Mouse (Mus musculus): Measurements from ENCODE around the gene Atoh8. TPM values are rescaled to one million over a fixed set of nuclear protein-coding genes. Genes with fewer than 3 reads are reported as not detected.

The Atoh8 gene
- total and polyA plus RNA-seq, 3 experiments = 0.23 to 5.0 (median 1.6) TPM

DNA sequence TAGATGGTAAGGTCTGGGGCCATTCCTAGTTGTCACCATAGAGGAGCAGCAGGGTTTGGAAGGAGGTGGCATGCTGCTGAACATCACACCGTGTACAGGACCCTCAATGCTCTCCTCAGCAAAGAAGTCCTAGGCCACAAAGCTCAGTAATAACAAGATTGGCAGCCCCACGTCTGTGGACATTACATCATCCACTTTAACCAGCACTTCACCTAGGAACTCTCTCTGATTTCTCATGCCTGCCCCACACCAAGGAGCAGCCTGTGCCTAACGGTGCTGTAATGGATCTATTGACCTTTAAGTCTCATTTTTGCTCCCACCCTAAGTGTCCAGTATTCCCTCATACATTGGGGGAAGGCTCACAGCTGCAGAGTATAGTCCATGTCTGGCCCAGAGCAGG is 9.7 kb downstream of the Atoh8 start:
- no peak for DNase-seq (ENCODE audit: extremely low read depth)
- in situ Hi-C loops (cut with MboI; ENCODE audit: low pct_ligation_motif_present, low pct_unique_long_range_greater_than_20kb, low sequenced_read_pairs) (no loop called here), dilution Hi-C loops (cut with MboI; ENCODE audit: extremely low pct_ligation_motif_present, extremely low pct_unique_long_range_greater_than_20kb, low sequenced_read_pairs) (no loop called here)
- H3K27me3 ChIP-seq (replicated peaks) = peaks cover 69% of the 10 kb centered on the region
- H3K79me2 ChIP-seq (replicated peaks; ENCODE audit: control insufficient read depth, extremely low read depth, insufficient read depth, poor library complexity, severe bottlenecking) = no peaks in the 10 kb centered on the region
- TF ChIP-seq TCF12 (IDR thresholded peaks at IDR 0.05; ENCODE audit: low read depth, low read length) (no peak), SMC3 (IDR thresholded peaks at IDR 0.05; ENCODE audit: low read depth, low read length) (no peak), RAD21 (IDR thresholded peaks at IDR 0.05; ENCODE audit: low read depth, low read length) (no peak), KAT2A (IDR thresholded peaks at IDR 0.05; ENCODE audit: insufficient replicate concordance, low read length) (no peak), MAFK (IDR thresholded peaks at IDR 0.05; ENCODE audit: insufficient replicate concordance, low read length) (no peak), MXI1 (IDR thresholded peaks at IDR 0.05; ENCODE audit: low read depth, low read length) (no peak)
- no peak overlapping the region for H3K27ac ChIP-seq (ENCODE audit: insufficient read depth, low read depth)
- H3K9me3 ChIP-seq (replicated peaks; ENCODE audit: low read length) = no peaks in the 10 kb centered on the region
- H3K9ac ChIP-seq (ENCODE audit: insufficient read depth, low read depth) = no peak overlapping the region
- peaks cover 0 to 3% of the 10 kb centered on the region in 2 experiments for H3K36me3 ChIP-seq (replicated peaks in 1 of 2; ENCODE audit: control insufficient read depth in 1 of 2, insufficient read depth in 1 of 2, low read length in 1 of 2)
- no peak overlapping the region for H3K4me3 ChIP-seq (replicated peaks in 1 of 3; ENCODE audit: low read depth in 2 of 3, low read length in 2 of 3, poor library complexity in 1 of 3)
- H3K4me1 ChIP-seq (ENCODE audit: control insufficient read depth in 1 of 2, insufficient read depth in 2 of 2) = peaks cover 19 to 46% of the 10 kb centered on the region in 2 experiments
- no peak overlapping the region for H3K4me2 ChIP-seq (ENCODE audit: insufficient read depth, low read depth, poor library complexity, severe bottlenecking)

- dilution Hi-C loops (cut with MboI; ENCODE audit: extremely low pct_ligation_motif_present, extremely low pct_unique_long_range_greater_than_20kb, low sequenced_read_pairs) = no loop called here
- Histone ChIP-seq H3K4me1 (ENCODE audit: control insufficient read depth in 1 of 2, insufficient read depth in 2 of 2) (peaks cover 19 to 41% of the 10 kb centered on the region in 2 experiments), H3K36me3 (replicated peaks in 1 of 2; ENCODE audit: control insufficient read depth in 1 of 2, insufficient read depth in 1 of 2, low read length in 1 of 2) (peaks cover 0 to 3% of the 10 kb centered on the region in 2 experiments)
Measured at GRCm38 (mm10) chr6:72223892-72224291, 11.5 kb downstream of the Atoh8 start.

GRCm38 (mm10) chr6:72222876-72223275 is 12.5 kb downstream of the Atoh8 start:
- H3K4me3 ChIP-seq (replicated peaks in 1 of 3; ENCODE audit: low read depth in 2 of 3, low read length in 2 of 3, poor library complexity in 1 of 3) = no peak overlapping the region
- peaks cover 13 to 31% of the 10 kb centered on the region in 2 experiments for H3K4me1 ChIP-seq (ENCODE audit: control insufficient read depth in 1 of 2, insufficient read depth in 2 of 2)
- dilution Hi-C loops (cut with MboI; ENCODE audit: extremely low pct_ligation_motif_present, extremely low pct_unique_long_range_greater_than_20kb, low sequenced_read_pairs) (no loop called here), in situ Hi-C loops (cut with MboI; ENCODE audit: low pct_ligation_motif_present, low pct_unique_long_range_greater_than_20kb, low sequenced_read_pairs) (no loop called here)
- H3K9ac ChIP-seq (ENCODE audit: insufficient read depth, low read depth) = no peak overlapping the region
- no peaks in the 10 kb centered on the region for H3K79me2 ChIP-seq (replicated peaks; ENCODE audit: control insufficient read depth, extremely low read depth, insufficient read depth, poor library complexity, severe bottlenecking)
- DNase-seq (ENCODE audit: extremely low read depth) = no peak
- no peak overlapping the region for H3K27ac ChIP-seq (ENCODE audit: insufficient read depth, low read depth)
- no peak overlapping the region for H3K4me2 ChIP-seq (ENCODE audit: insufficient read depth, low read depth, poor library complexity, severe bottlenecking)
- H3K36me3 ChIP-seq (replicated peaks in 1 of 2; ENCODE audit: control insufficient read depth in 1 of 2, insufficient read depth in 1 of 2, low read length in 1 of 2) = peaks cover 0 to 3% of the 10 kb centered on the region in 2 experiments
- H3K9me3 ChIP-seq (replicated peaks; ENCODE audit: low read length) = no peaks in the 10 kb centered on the region
- H3K27me3 ChIP-seq (replicated peaks) = peaks cover 63% of the 10 kb centered on the region
- TF ChIP-seq NRF1 (IDR thresholded peaks at IDR 0.05; ENCODE audit: low read depth, low read length) (no peak), POLR2AphosphoS2 (IDR thresholded peaks at IDR 0.05; ENCODE audit: low read depth, low read length) (no peak), PAX5 (IDR thresholded peaks at IDR 0.05; ENCODE audit: low read length) (no peak), SIN3A (IDR thresholded peaks at IDR 0.05; ENCODE audit: low read length) (no peak), ELF1 (IDR thresholded peaks at IDR 0.05; ENCODE audit: low read depth, low read length) (no peak), USF1 (IDR thresholded peaks at IDR 0.05; ENCODE audit: low read depth, low read length) (no peak), CTCF (conservative IDR thresholded peaks at IDR 0.05 in 1 of 2, IDR thresholded peaks at IDR 0.05 in 1 of 2; ENCODE audit: low read depth in 2 of 2, low read length in 2 of 2) (no peak), CHD2 (IDR thresholded peaks at IDR 0.05; ENCODE audit: low read length) (no peak), MAZ (IDR thresholded peaks at IDR 0.05; ENCODE audit: low read depth, low read length) (no peak), ZC3H11A (IDR thresholded peaks at IDR 0.05; ENCODE audit: low read depth, low read length) (no peak), IRF4 (IDR thresholded peaks at IDR 0.05; ENCODE audit: low read depth, low read length) (no peak), GABPA (IDR thresholded peaks at IDR 0.05; ENCODE audit: insufficient replicate concordance, low read depth, low read length) (no peak), ZNF384 (IDR thresholded peaks at IDR 0.05; ENCODE audit: low read depth, low read length) (no peak), CHD1 (IDR thresholded peaks at IDR 0.05; ENCODE audit: low read depth, low read length) (no peak), MAX (IDR thresholded peaks at IDR 0.05; ENCODE audit: low read length) (no peak), BHLHE40 (IDR thresholded peaks at IDR 0.05; ENCODE audit: low read depth, low read length) (no peak), MAFK (IDR thresholded peaks at IDR 0.05; ENCODE audit: insufficient replicate concordance, low read length) (no peak)

More at GRCm38 (mm10) chr6:72223892-72224291, 11.5 kb downstream of the Atoh8 start:
- H3K9me3 ChIP-seq (replicated peaks; ENCODE audit: low read length) = no peaks in the 10 kb centered on the region
- no peak for TF ChIP-seq SMC3 (IDR thresholded peaks at IDR 0.05; ENCODE audit: low read depth, low read length)
- no peak for TF ChIP-seq EP300 (IDR thresholded peaks at IDR 0.05; ENCODE audit: low read length)
- no peak for TF ChIP-seq ZKSCAN1 (IDR thresholded peaks at IDR 0.05; ENCODE audit: borderline replicate concordance, low read depth, low read length)
- TF ChIP-seq BHLHE40 (IDR thresholded peaks at IDR 0.05; ENCODE audit: low read depth, low read length) = no peak
- no peak for TF ChIP-seq POLR2AphosphoS2 (IDR thresholded peaks at IDR 0.05; ENCODE audit: low read depth, low read length)
- no peak for TF ChIP-seq TCF12 (IDR thresholded peaks at IDR 0.05; ENCODE audit: low read depth, low read length)
- no peak for TF ChIP-seq NRF1 (IDR thresholded peaks at IDR 0.05; ENCODE audit: low read depth, low read length)
- TF ChIP-seq ZMIZ1 (IDR thresholded peaks at IDR 0.05; ENCODE audit: low read depth, low read length) = no peak
- no peak for TF ChIP-seq GABPA (IDR thresholded peaks at IDR 0.05; ENCODE audit: insufficient replicate concordance, low read depth, low read length)
- no peak for TF ChIP-seq ETS1 (conservative IDR thresholded peaks at IDR 0.05; ENCODE audit: low read depth, low read length)
- TF ChIP-seq POLR2A (IDR thresholded peaks at IDR 0.05; ENCODE audit: low read depth, low read length) = no peak
- no peak for TF ChIP-seq JUND (conservative IDR thresholded peaks at IDR 0.05; ENCODE audit: low read depth, low read length)
- no peak for TF ChIP-seq IRF4 (IDR thresholded peaks at IDR 0.05; ENCODE audit: low read depth, low read length)
- no peak for TF ChIP-seq TBP (conservative IDR thresholded peaks at IDR 0.05; ENCODE audit: low read depth, low read length)
- no peak for TF ChIP-seq USF2 (conservative IDR thresholded peaks at IDR 0.05; ENCODE audit: low read depth, low read length)
- no peak for TF ChIP-seq KAT2A (IDR thresholded peaks at IDR 0.05; ENCODE audit: insufficient replicate concordance, low read length)
- H3K4me2 ChIP-seq (ENCODE audit: insufficient read depth, low read depth, poor library complexity, severe bottlenecking) = no peak overlapping the region
- no peak overlapping the region for H3K4me3 ChIP-seq (replicated peaks in 1 of 3; ENCODE audit: low read depth in 2 of 3, low read length in 2 of 3, poor library complexity in 1 of 3)
- no peaks in the 10 kb centered on the region for H3K79me2 ChIP-seq (replicated peaks; ENCODE audit: control insufficient read depth, extremely low read depth, insufficient read depth, poor library complexity, severe bottlenecking)
- DNase-seq (ENCODE audit: extremely low read depth) = no peak
- no peak overlapping the region for H3K27ac ChIP-seq (ENCODE audit: insufficient read depth, low read depth)
- in situ Hi-C loops (cut with MboI; ENCODE audit: low pct_ligation_motif_present, low pct_unique_long_range_greater_than_20kb, low sequenced_read_pairs) = no loop called here
- H3K27me3 ChIP-seq (replicated peaks) = peaks cover 66% of the 10 kb centered on the region
- no peak overlapping the region for H3K9ac ChIP-seq (ENCODE audit: insufficient read depth, low read depth)

All from CH12.LX (cell line).